ENCODE assay signal across 8 mouse cellular contexts in genomic region chr14:97586962-97587361, GRCm38 (mm10).
DNase-seq lines count a peak whose midpoint lies in the region; ATAC-seq and TF ChIP-seq lines count a peak whose summit lies in the region.

No protein-coding gene starts in this region.

- H3K27ac ChIP-seq in layer of hippocampus, adult 2 months: no peak overlapping the region
- no peak overlapping the region for H3K27ac ChIP-seq in intestine, embryonic 16.5 days (ENCODE audit: low read length)
- no peak overlapping the region for H3K27ac ChIP-seq in neural tube, embryonic 12.5 days
- H3K27ac ChIP-seq in thymus, adult 2 months (ENCODE audit: control insufficient read depth, insufficient read depth, low read length): no peak overlapping the region

- peak; percentile 59 for TF ChIP-seq CTCF in layer of hippocampus, adult 2 months (conservative IDR thresholded peaks at IDR 0.05)
- TF ChIP-seq CTCF in thymus, adult 2 months (IDR thresholded peaks at IDR 0.05; ENCODE audit: borderline replicate concordance, control insufficient read depth, extremely low read depth, insufficient read depth, low read length, poor library complexity): no peak

- H3K4me1 ChIP-seq in intestine, embryonic 16.5 days (ENCODE audit: control insufficient read depth, insufficient read depth, low read length): no peaks in the 10 kb centered on the region
- H3K4me1 ChIP-seq in neural tube, embryonic 12.5 days: peaks cover 5% of the 10 kb centered on the region; the same call in 1 of the 2 replicates
- no peaks in the 10 kb centered on the region for H3K4me1 ChIP-seq in thymus, adult 2 months (replicated peaks; ENCODE audit: control insufficient read depth, insufficient read depth, low read length)

- no peak overlapping the region for H3K4me2 ChIP-seq in intestine, embryonic 16.5 days (ENCODE audit: low read depth, low read length)
- no peak overlapping the region for H3K4me2 ChIP-seq in neural tube, embryonic 12.5 days (replicated peaks)

- H3K9me3 ChIP-seq in intestine, embryonic 16.5 days (ENCODE audit: control insufficient read depth, low read length): no peaks in the 10 kb centered on the region
- no peaks in the 10 kb centered on the region for H3K9me3 ChIP-seq in neural tube, embryonic 12.5 days

- H3K36me3 ChIP-seq in intestine, embryonic 16.5 days (ENCODE audit: control insufficient read depth, insufficient read depth, low read length): no peaks in the 10 kb centered on the region
- no peaks in the 10 kb centered on the region for H3K36me3 ChIP-seq in neural tube, embryonic 12.5 days
- H3K36me3 ChIP-seq in thymus, adult 2 months (ENCODE audit: control insufficient read depth, insufficient read depth, low read length): no peaks in the 10 kb centered on the region

- DNase-seq in layer of hippocampus, adult 2 months (ENCODE audit: low spot score in 2 of 2): no peak
- no peak for DNase-seq in layer of hippocampus, adult 18-20 months (ENCODE audit: low spot score in 2 of 2)
- peak; percentile 19 for DNase-seq in embryo, embryonic 11.5 days (ENCODE audit: low read depth, low spot score)
- no peak for DNase-seq in cerebellum, adult 9-11 months
- DNase-seq in cerebellum, adult 8-10 months: no peak
- no peak for DNase-seq in thymus, adult 2 months

- 13% methylated on average over 4 of the region's 4 CpGs for WGBS in intestine, embryonic 16.5 days
- 15% methylated on average over 4 of the region's 4 CpGs for WGBS in neural tube, embryonic 12.5 days
- whole genome bisulfite sequencing in thymus, adult 2 months: 32% methylated on average over 4 of the region's 4 CpGs

- H3K27me3 ChIP-seq in intestine, embryonic 16.5 days (replicated peaks; ENCODE audit: control insufficient read depth, insufficient read depth, low read length): no peaks in the 10 kb centered on the region
- H3K27me3 ChIP-seq in neural tube, embryonic 12.5 days (replicated peaks): no peaks in the 10 kb centered on the region
- H3K27me3 ChIP-seq in thymus, adult 2 months (ENCODE audit: control insufficient read depth, insufficient read depth, low read length): no peaks in the 10 kb centered on the region

- no peak overlapping the region for H3K4me3 ChIP-seq in layer of hippocampus, adult 2 months
- H3K4me3 ChIP-seq in intestine, embryonic 16.5 days (ENCODE audit: low read length): no peak overlapping the region
- H3K4me3 ChIP-seq in neural tube, embryonic 12.5 days: no peak overlapping the region
- H3K4me3 ChIP-seq in thymus, adult 2 months (ENCODE audit: control insufficient read depth, insufficient read depth, low read length): no peak overlapping the region

- no peak for TF ChIP-seq POLR2A in thymus, adult 2 months (IDR thresholded peaks at IDR 0.05; ENCODE audit: control insufficient read depth, extremely low read depth, insufficient read depth, low read length, poor library complexity)

- 0 out of 2 replicates have a peak, but pooled peaks have one; percentile 58 for ATAC-seq in intestine, embryonic 16.5 days
- peak; percentile 70 for ATAC-seq in neural tube, embryonic 12.5 days (ENCODE audit: low FRiP score, low read depth)

- no peak overlapping the region for H3K9ac ChIP-seq in intestine, embryonic 16.5 days (ENCODE audit: low read depth, low read length)
- H3K9ac ChIP-seq in neural tube, embryonic 12.5 days: no peak overlapping the region
